Mouse (Mus musculus): ENCODE data around the gene Cilp. TPM values are rescaled to one million over a fixed set of nuclear protein-coding genes. Genes with fewer than 3 reads are reported as not detected.

The Cilp gene
- polyA plus RNA-seq, 1 experiment from 2014 or later = 0.54 TPM

DNA sequence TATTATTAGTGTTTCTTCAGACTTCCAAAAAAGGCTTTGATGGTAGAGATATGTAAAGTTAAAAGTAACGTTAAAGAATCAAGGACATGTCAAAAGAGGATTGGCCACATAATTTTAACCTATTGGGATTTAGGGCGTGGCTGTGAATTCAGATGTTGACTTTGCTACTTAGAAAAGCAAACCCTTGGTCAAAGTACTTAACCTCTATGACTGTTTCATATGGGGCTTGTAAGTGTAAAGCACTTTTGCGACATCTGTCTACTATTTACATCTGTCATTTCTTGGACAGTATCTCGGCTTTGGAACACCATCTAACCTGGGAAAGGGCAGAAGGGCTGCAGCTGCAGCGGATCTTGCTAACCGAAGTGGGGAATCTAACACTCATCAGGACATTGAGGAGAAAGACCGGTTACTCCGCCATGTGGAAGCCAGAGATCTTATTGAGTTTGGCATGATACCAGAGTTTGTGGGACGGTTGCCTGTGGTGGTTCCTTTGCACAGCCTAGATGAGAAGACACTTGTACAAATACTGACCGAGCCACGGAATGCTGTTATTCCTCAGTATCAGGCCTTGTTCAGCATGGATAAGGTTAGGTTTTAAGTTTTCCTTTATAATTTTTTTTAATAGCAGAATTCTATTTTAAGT lies 57.4 kb downstream of the Cilp start:
- H3K4me1 ChIP-seq (replicated peaks) = no peaks in the 10 kb centered on the region
- no peak overlapping the region for H3K4me2 ChIP-seq
- WGBS = 93% methylated on average over 11 of the region's 11 CpGs
- H3K27me3 ChIP-seq = no peaks in the 10 kb centered on the region
- H3K9ac ChIP-seq (replicated peaks) = no peak overlapping the region
- no peak for ATAC-seq (ENCODE audit: insufficient number of reproducible peaks, insufficient read depth, low FRiP score, low TSS enrichment, low read depth)
- H3K9me3 ChIP-seq = no peaks in the 10 kb centered on the region
- peaks cover 86% of the 10 kb centered on the region for H3K36me3 ChIP-seq
- H3K27ac ChIP-seq = no peak overlapping the region
- no peak overlapping the region for H3K4me3 ChIP-seq (replicated peaks)

DNA sequence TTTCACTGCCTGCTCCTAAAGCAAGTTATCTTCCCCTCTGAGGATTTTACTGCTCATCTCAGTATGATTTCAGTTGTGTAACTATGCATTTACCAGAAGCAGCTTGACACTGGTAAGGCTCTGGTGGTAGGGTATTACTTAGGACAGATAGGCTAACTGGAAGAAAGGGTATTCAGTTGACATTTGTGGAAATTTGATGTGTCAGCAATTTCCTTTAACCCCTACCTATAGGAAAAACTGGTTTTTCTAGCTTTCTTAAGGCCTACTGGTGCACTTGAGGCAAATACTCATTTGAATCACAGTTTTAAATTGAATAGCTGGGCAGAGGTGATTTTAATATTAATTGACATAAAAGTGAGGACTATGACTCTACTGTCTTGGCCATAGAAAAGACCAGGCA lies 61.0 kb downstream of the Cilp start:
- Histone ChIP-seq H3K36me3 (peaks cover 92% of the 10 kb centered on the region), H3K27ac (no peak overlapping the region), H3K4me2 (no peak overlapping the region), H3K4me3 (replicated peaks) (no peak overlapping the region), H3K4me1 (replicated peaks) (no peaks in the 10 kb centered on the region), H3K9ac (replicated peaks) (no peak overlapping the region), H3K9me3 (no peaks in the 10 kb centered on the region), H3K27me3 (no peaks in the 10 kb centered on the region)
- no peak for ATAC-seq (ENCODE audit: insufficient number of reproducible peaks, insufficient read depth, low FRiP score, low TSS enrichment, low read depth)

DNA sequence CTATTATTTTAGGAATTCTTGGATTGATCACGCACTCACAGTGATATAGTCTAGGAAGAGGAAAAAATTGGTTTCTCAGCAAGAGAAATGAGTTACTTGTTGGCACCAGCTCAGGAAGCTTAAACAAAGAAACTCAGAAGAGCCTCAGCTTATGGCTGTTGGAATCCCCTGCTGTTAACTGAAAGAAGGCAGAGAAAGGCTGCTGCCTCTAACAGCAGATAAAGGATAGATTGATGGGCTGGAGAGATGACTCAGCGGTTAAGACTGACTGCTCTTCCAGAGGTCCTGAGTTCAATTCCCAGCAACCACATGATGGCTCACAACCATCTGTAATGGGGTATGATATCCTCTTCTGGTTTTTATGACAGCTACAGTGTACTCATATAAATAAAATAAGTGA lies 62.4 kb downstream of the Cilp start:
- no peak overlapping the region for H3K4me3 ChIP-seq (replicated peaks)
- H3K27me3 ChIP-seq = no peaks in the 10 kb centered on the region
- no peak for ATAC-seq (ENCODE audit: insufficient number of reproducible peaks, insufficient read depth, low FRiP score, low TSS enrichment, low read depth)
- no peak overlapping the region for H3K27ac ChIP-seq
- WGBS = 97% methylated on average over 2 of the region's 2 CpGs
- H3K9ac ChIP-seq (replicated peaks) = no peak overlapping the region
- no peaks in the 10 kb centered on the region for H3K4me1 ChIP-seq (replicated peaks)
- peaks cover 82% of the 10 kb centered on the region for H3K36me3 ChIP-seq
- H3K4me2 ChIP-seq = no peak overlapping the region
- H3K9me3 ChIP-seq = no peaks in the 10 kb centered on the region

Other genes starting within 250 kb of the Cilp start
- 103 and 104 TPM in 2 replicates for gene Hacd3, start 243.5 kb upstream of the Cilp start, polyA plus RNA-seq (2016; fragmentation: Nextera tagmentation; extraction: Ambion mirVana)
- gene Dpp8, start 232.8 kb upstream of the Cilp start, polyA plus RNA-seq (2016; fragmentation: Nextera tagmentation; extraction: Ambion mirVana) = 44.7 and 50.1 TPM in 2 replicates
- 15.7 and 18.2 TPM in 2 replicates for gene Igdcc4, start 163.7 kb upstream of the Cilp start, polyA plus RNA-seq (2016; fragmentation: Nextera tagmentation; extraction: Ambion mirVana)
- gene Igdcc3, start 124.0 kb upstream of the Cilp start, polyA plus RNA-seq (2016; fragmentation: Nextera tagmentation; extraction: Ambion mirVana) = 6.2 and 6.4 TPM in 2 replicates
- gene Parp16, start 69.8 kb upstream of the Cilp start, polyA plus RNA-seq (2016; fragmentation: Nextera tagmentation; extraction: Ambion mirVana) = 8.2 and 8.7 TPM in 2 replicates
- 60.0 and 60.8 TPM in 2 replicates for gene Clpx, start 29.1 kb downstream of the Cilp start, polyA plus RNA-seq (2016; fragmentation: Nextera tagmentation; extraction: Ambion mirVana)
- gene Pdcd7, start 80.9 kb downstream of the Cilp start, polyA plus RNA-seq (2016; fragmentation: Nextera tagmentation; extraction: Ambion mirVana) = 17.0 and 18.3 TPM in 2 replicates
- gene Ubap1l, start 95.9 kb downstream of the Cilp start, polyA plus RNA-seq (2016; fragmentation: Nextera tagmentation; extraction: Ambion mirVana) = 0.15 and 0.44 TPM in 2 replicates
- gene Kbtbd13, start 126.5 kb downstream of the Cilp start, polyA plus RNA-seq (2016; fragmentation: Nextera tagmentation; extraction: Ambion mirVana) = 1.3 and 1.7 TPM in 2 replicates
- gene Rasl12, start 133.3 kb downstream of the Cilp start, polyA plus RNA-seq (2016; fragmentation: Nextera tagmentation; extraction: Ambion mirVana) = 9.4 and 10.4 TPM in 2 replicates
- gene Slc51b, start 157.8 kb downstream of the Cilp start, polyA plus RNA-seq (2016; fragmentation: Nextera tagmentation; extraction: Ambion mirVana) = not detected in 2 replicates
- 25.4 and 28.2 TPM in 2 replicates for gene Mtfmt, start 170.6 kb downstream of the Cilp start, polyA plus RNA-seq (2016; fragmentation: Nextera tagmentation; extraction: Ambion mirVana)
- gene Spg21, start 195.8 kb downstream of the Cilp start, polyA plus RNA-seq (2016; fragmentation: Nextera tagmentation; extraction: Ambion mirVana) = 126 and 129 TPM in 2 replicates

All from limb, embryonic 12.5 days (tissue).